Mouse (Mus musculus) heart, embryonic 10.5 days (tissue): ENCODE data around the gene Cdc14a. TPM values are rescaled to one million over a fixed set of nuclear protein-coding genes. Genes with fewer than 3 reads are reported as not detected.

Source experiments
- DNase-seq: peaks from one replicate; pipeline ENCODE4 v3.0.0-alpha.2; 2017; ENCODE audit warnings: low spot score
- H3K27ac ChIP-seq: fragments of 300-500 bp; sonication (generic); 2 replicates; pipeline ENCODE4 v1.5.1; 2016; ENCODE audit warnings: mild to moderate bottlenecking
- H3K27me3 ChIP-seq: fragments of 300-500 bp; sonication (generic); 2 replicates; pipeline ENCODE4 v1.6.1; 2016; ENCODE audit warnings: mild to moderate bottlenecking; ENCODE audit not compliant: poor library complexity, insufficient read depth, severe bottlenecking
- H3K36me3 ChIP-seq: fragments of 300-500 bp; sonication (generic); 2 replicates; pipeline ENCODE4 v1.6.1; 2016; ENCODE audit warnings: mild to moderate bottlenecking, moderate library complexity
- H3K4me1 ChIP-seq: fragments of 300-500 bp; sonication (generic); 2 replicates; pipeline ENCODE4 v1.6.1; 2016; ENCODE audit warnings: mild to moderate bottlenecking
- H3K4me3 ChIP-seq: fragments of 300-500 bp; sonication (generic); 2 replicates; pipeline ENCODE4 v1.5.1; 2016; ENCODE audit warnings: mild to moderate bottlenecking, moderate library complexity
- H3K9me3 ChIP-seq: fragments of 300-500 bp; sonication (generic); 2 replicates; pipeline ENCODE4 v1.6.1; 2016; ENCODE audit warnings: mild to moderate bottlenecking, moderate library complexity
- WGBS: fragments of 180-500 bp; shearing (Covaris S2); methylation state at CpG from one replicate; pipeline ENCODE4 v1.1.7; 2016; 5-methylcytosine and 5-hydroxymethylcytosine counted together
- polyA plus RNA-seq: library from polyadenylated mRNA; unstranded; fragments of >200 nt; fragmentation: Nextera tagmentation; extraction: Ambion mirVana; gene quantifications from 2 replicates; pipeline ENCODE4 v1.2.1, GENCODE M21; 2016

Gene Cdc14a
- polyA plus RNA-seq, 1 experiment from 2014 or later: 8.6 TPM

DNA sequence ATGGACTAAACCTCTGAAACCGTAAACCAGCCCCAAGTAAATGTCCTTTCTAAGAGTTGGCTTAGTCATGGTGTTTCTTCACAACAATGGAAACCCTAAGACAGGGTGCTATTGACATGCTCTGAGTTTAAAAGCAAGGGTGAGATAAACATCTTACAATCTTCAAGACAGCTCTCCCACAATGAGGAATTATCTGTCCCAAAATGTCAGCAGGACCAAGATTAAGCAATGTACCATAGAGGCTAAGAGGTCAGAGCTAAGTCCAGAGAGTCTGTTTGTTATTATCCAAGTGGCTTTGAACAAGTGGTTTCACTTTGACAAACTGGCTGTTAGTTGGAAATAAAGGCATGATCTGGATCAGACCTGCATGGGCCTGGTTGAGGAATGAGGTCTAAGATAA lies 159.9 kb downstream of the Cdc14a start:
- H3K9me3 ChIP-seq: no peaks in the 10 kb centered on the region
- H3K4me1 ChIP-seq: no peaks in the 10 kb centered on the region
- no peak overlapping the region for H3K4me3 ChIP-seq
- H3K36me3 ChIP-seq: no peaks in the 10 kb centered on the region
- DNase-seq: no peak
- no peak overlapping the region for H3K27ac ChIP-seq
- no peaks in the 10 kb centered on the region for H3K27me3 ChIP-seq
- 80% methylated on average over 1 of the region's 1 CpGs for WGBS

GRCm38 (mm10) chr3:116263061-116263460 lies 160.8 kb downstream of the Cdc14a start:
- no peak for DNase-seq
- WGBS: 87% methylated on average over 5 of the region's 5 CpGs
- H3K27ac ChIP-seq: no peak overlapping the region
- no peaks in the 10 kb centered on the region for H3K27me3 ChIP-seq
- no peaks in the 10 kb centered on the region for H3K36me3 ChIP-seq
- no peaks in the 10 kb centered on the region for H3K9me3 ChIP-seq
- no peak overlapping the region for H3K4me3 ChIP-seq
- H3K4me1 ChIP-seq: no peaks in the 10 kb centered on the region

GRCm38 (mm10) chr3:116256104-116256503 lies 167.7 kb downstream of the Cdc14a start:
- no peak overlapping the region for H3K27ac ChIP-seq
- no peaks in the 10 kb centered on the region for H3K36me3 ChIP-seq
- H3K4me3 ChIP-seq: no peak overlapping the region
- H3K9me3 ChIP-seq: no peaks in the 10 kb centered on the region
- DNase-seq: no peak
- peaks cover 21% of the 10 kb centered on the region for H3K4me1 ChIP-seq
- H3K27me3 ChIP-seq: peaks cover 46% of the 10 kb centered on the region
- 63% methylated on average over 5 of the region's 5 CpGs for WGBS

GRCm38 (mm10) chr3:116253077-116253531 lies 170.7 kb downstream of the Cdc14a start, which contains the start of gene Gpr88:
TSS of gene Gpr88 (minus strand) at chr3:116253503.
- WGBS: 6% methylated on average over 9 of the region's 9 CpGs
- Histone ChIP-seq H3K27me3 (peaks cover 73% of the 10 kb centered on the region), H3K36me3 (no peaks in the 10 kb centered on the region), H3K4me3 (peak within 1 kb of the TSS; percentile 72), H3K9me3 (no peaks in the 10 kb centered on the region), H3K27ac (peak within 1 kb of the TSS; percentile 75), H3K4me1 (peaks cover 21% of the 10 kb centered on the region)
- DNase-seq: peak; percentile 81

DNA sequence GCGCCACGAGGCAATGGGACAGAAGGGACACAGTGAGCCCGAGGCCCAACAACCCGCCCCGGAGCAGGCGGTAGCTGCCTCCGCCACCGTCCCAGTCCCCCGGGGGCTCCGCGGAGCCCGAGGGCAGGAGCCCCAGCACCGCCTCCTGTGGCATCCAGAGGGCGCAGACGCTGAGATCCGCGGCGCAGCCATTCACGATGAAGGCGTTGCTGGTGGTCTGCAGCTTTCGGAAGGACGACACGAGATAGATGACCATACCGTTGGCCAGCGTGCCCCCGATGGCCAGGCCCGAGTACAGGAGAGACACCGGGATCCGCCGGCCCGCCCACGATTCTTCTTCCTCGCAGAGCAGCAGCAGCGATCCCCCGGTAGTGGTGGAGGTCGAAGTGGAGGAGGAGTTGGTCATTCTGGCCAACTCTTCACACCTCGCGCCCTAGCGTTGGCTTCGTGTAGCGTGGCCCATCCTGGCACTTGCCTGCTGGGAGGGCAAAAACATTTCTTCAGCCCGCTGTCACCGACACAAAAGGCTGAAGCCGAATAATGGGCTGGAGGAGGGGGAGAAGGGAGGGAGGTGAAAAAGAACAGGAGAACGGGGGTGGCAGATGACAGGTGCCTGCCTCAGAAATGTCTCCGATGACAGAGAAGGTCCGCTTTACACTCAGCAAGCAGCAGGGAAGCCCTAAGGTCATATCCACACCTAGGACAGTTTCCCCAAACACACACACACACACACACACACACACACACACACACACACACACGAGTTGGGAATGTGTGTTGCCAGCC lies 171.4 kb downstream of the Cdc14a start:
- Histone ChIP-seq H3K36me3 (no peaks in the 10 kb centered on the region), H3K27me3 (peaks cover 79% of the 10 kb centered on the region), H3K27ac (peak overlapping the region; percentile 75), H3K9me3 (no peaks in the 10 kb centered on the region), H3K4me1 (peaks cover 21% of the 10 kb centered on the region), H3K4me3 (peak overlapping the region; percentile 72)
- 2% methylated on average over 46 of the region's 48 CpGs for WGBS
- DNase-seq: peak; percentile 81

DNA sequence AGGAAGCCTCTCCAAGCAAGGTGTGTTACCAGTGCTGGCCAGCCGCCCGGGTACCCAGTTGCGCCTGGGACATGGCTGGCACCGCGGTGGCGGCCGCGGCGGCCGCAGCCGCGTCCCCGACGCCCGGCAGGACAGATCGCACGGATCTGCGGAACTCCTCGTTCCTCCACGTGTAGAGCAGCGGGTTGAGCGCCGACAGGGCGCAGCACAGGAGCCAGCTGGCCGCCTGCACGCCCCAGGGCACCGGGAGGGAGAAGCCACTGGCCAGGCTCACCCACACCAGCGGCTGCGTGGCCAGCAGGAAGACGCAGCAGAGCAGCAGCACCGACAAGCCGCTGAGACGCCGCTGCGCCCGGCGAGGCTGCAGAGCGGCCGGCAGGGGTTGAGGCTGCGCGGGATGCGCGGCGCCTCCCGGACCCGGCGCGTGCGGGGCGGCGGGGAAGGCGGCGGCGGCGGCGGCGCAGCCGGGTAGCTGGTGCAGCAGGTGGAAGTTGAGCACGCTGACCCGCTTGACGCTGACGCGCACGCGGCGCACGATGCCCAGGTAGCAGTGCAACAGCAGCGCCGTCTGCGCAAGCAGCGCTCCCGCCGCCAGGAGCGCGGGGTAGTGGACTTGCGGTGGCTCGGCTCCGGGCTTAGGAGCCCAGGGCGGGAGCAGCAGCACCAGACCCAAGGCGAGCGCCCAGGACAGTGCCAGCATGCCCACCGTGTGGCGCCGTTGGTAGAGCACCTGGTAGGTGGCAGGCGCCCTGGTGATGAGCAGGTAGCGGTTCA lies 172.2 kb downstream of the Cdc14a start:
- peak overlapping the region; percentile 75 for H3K27ac ChIP-seq
- peaks cover 81% of the 10 kb centered on the region for H3K27me3 ChIP-seq
- WGBS: under 1% methylated on average over 86 of the region's 86 CpGs
- H3K4me3 ChIP-seq: peak overlapping the region; percentile 72
- H3K36me3 ChIP-seq: no peaks in the 10 kb centered on the region
- H3K9me3 ChIP-seq: no peaks in the 10 kb centered on the region
- H3K4me1 ChIP-seq: peaks cover 21% of the 10 kb centered on the region
- no peak for DNase-seq

- H3K4me1 ChIP-seq: peaks cover 21% of the 10 kb centered on the region
- no peak overlapping the region for H3K4me3 ChIP-seq
- H3K27me3 ChIP-seq: peaks cover 65% of the 10 kb centered on the region
- H3K27ac ChIP-seq: no peak overlapping the region
- DNase-seq: no peak
- no peaks in the 10 kb centered on the region for H3K36me3 ChIP-seq
- 77% methylated on average over 2 of the region's 2 CpGs for WGBS
- no peaks in the 10 kb centered on the region for H3K9me3 ChIP-seq
These were observed 174.8 kb downstream of the Cdc14a start for GRCm38 (mm10) chr3:116249026-116249425.

- peaks cover 21% of the 10 kb centered on the region for H3K27me3 ChIP-seq
- H3K36me3 ChIP-seq: no peaks in the 10 kb centered on the region
- H3K4me1 ChIP-seq: no peaks in the 10 kb centered on the region
- WGBS: 37% methylated on average over 6 of the region's 6 CpGs
- no peaks in the 10 kb centered on the region for H3K9me3 ChIP-seq
- H3K27ac ChIP-seq: no peak overlapping the region
- DNase-seq: no peak
- no peak overlapping the region for H3K4me3 ChIP-seq
These were observed 179.4 kb downstream of the Cdc14a start for GRCm38 (mm10) chr3:116244476-116244875.

- Histone ChIP-seq H3K4me3 (no peak overlapping the region), H3K36me3 (no peaks in the 10 kb centered on the region), H3K27ac (no peak overlapping the region), H3K9me3 (no peaks in the 10 kb centered on the region), H3K27me3 (peaks cover 5% of the 10 kb centered on the region), H3K4me1 (no peaks in the 10 kb centered on the region)
- no peak for DNase-seq
- WGBS: 78% methylated on average over 9 of the region's 9 CpGs
These were observed 181.1 kb downstream of the Cdc14a start for GRCm38 (mm10) chr3:116242685-116243084.

GRCm38 (mm10) chr3:116237527-116237926 lies 186.3 kb downstream of the Cdc14a start:
- 86% methylated on average over 5 of the region's 5 CpGs for WGBS
- DNase-seq: no peak
- Histone ChIP-seq H3K27me3 (no peaks in the 10 kb centered on the region), H3K9me3 (no peaks in the 10 kb centered on the region), H3K4me1 (no peaks in the 10 kb centered on the region), H3K27ac (no peak overlapping the region), H3K4me3 (no peak overlapping the region), H3K36me3 (no peaks in the 10 kb centered on the region)

DNA sequence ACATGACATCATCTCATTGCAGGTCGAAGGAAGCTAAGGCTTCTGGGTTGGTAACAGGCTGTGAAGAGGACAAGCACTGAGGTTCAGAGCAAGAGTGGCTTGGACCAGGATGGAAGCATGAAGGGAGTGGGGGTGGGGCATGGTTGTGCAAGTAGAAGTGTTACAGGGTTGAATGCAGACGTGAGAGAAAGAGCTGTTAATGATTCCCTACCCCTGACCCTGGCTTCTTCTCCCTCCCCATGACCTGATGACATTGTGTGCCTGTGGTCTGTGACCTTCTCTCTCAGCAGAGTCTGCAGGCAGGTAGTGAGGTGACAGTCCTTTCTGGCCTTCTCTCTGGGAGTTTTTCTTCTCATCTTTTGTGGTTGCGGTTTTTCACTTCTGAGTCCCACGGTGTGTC lies 187.0 kb downstream of the Cdc14a start:
- DNase-seq: no peak
- H3K4me3 ChIP-seq: no peak overlapping the region
- H3K36me3 ChIP-seq: no peaks in the 10 kb centered on the region
- WGBS: 67% methylated on average over 4 of the region's 4 CpGs
- H3K27me3 ChIP-seq: no peaks in the 10 kb centered on the region
- no peak overlapping the region for H3K27ac ChIP-seq
- no peaks in the 10 kb centered on the region for H3K4me1 ChIP-seq
- no peaks in the 10 kb centered on the region for H3K9me3 ChIP-seq

DNA sequence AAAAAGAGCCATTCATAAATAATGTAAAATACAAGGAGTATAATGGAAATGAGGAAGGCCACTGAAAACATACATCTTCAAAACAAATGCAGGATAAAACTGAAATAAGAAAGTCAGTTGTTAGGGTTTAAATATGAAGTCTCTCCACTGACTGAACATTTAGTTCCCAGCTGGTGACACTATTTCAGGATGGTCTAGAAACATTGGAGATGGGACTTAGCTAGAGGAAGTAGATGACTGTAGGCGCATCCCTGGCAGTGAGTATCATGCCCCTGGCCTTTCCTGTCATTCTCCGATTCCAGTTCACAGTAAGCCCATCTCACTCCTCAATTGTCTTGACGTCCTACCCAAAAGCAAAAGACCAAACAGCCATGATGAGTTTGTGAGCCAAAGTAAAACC lies 190.3 kb downstream of the Cdc14a start:
- no peak for DNase-seq

GRCm38 (mm10) chr3:116232763-116233162 lies 191.1 kb downstream of the Cdc14a start:
- Histone ChIP-seq H3K36me3 (no peaks in the 10 kb centered on the region), H3K4me1 (no peaks in the 10 kb centered on the region), H3K27ac (no peak overlapping the region), H3K9me3 (no peaks in the 10 kb centered on the region), H3K27me3 (no peaks in the 10 kb centered on the region), H3K4me3 (no peak overlapping the region)
- 79% methylated on average over 5 of the region's 5 CpGs for WGBS
- DNase-seq: no peak

More for the DNA sequence above, 190.3 kb downstream of the Cdc14a start:
- Histone ChIP-seq H3K27me3 (no peaks in the 10 kb centered on the region), H3K36me3 (no peaks in the 10 kb centered on the region), H3K4me1 (no peaks in the 10 kb centered on the region), H3K27ac (no peak overlapping the region), H3K9me3 (no peaks in the 10 kb centered on the region), H3K4me3 (no peak overlapping the region)
- WGBS: 80% methylated on average over 3 of the region's 3 CpGs
